Mouse (Mus musculus): Measurements from ENCODE around the gene Aff2.

The Aff2 gene

DNA sequence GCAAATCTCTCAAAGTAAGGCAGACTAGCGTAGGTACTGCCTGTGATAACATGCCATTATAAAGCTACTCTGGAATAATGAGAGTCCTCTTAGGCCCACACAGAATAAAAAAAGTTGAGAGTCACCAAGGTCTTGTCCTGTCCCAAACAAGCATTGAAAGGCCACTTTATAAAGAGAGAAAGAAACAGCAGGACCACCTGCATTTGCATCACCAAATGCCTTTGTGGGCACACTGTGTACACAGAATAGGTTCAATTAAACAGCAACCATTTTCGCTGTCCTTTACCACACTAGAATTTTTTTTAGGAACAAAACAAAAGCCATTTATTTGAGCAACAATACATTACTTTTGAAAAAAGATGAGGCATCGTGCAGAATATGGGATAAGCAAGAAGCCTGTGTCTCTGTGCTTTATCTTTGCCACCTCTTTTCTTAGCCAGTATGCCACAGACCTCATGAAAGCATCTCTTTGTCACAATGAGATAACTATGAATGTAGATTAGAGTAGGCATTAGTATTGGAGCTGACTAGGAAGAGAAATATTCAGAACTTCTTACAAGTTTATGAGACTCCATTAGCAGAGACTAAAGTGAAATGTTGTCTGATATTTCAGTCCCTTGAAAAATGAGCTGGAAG, 385.0 kb downstream of the Aff2 start:
- no peak for DNase-seq

DNA sequence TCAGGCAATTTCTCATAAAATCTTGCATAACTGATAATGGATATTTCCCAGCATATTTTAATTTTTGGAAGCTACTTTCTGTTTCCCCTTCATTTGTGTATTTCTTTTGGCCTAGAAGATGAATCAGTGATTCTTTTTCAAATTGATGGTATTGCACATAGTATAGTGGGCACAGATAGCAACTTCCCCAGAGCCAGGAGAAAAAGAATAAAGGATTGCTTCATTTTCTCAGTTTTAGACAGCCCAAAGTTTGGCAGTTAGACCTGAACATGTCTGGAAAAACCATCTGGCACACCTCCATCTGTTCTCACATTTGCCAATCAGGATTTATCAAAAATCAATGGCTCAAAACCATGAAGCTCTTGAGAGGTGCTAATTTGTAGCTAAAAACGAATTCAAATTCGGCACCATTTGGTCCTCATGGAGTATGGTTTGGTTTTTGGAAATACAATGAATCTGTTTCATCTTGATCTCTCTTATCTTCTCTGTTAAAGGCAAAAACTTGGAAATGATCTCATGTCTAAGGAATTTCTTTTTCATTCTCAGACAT, 441.9 kb downstream of the Aff2 start:
- DNase-seq = no peak

DNA sequence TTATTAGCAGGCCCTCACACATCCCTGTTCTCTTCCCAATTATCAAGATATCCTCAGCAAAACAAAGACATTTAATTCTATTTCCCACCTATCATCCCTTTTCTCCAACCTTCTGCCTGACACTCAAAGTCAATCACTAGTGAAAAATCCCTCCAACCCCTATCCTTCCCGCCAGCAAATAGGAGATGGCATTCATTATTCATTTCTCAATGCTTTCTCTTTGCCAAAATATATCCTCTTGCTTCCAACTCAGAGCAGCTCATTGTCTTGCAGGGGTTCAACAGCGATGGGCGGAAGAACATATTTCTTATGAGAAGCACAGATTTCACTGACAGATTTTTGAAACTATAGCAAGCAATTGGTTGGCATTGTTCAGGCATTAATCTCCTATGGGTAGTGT, 442.4 kb downstream of the Aff2 start:
- DNase-seq = no peak

DNA sequence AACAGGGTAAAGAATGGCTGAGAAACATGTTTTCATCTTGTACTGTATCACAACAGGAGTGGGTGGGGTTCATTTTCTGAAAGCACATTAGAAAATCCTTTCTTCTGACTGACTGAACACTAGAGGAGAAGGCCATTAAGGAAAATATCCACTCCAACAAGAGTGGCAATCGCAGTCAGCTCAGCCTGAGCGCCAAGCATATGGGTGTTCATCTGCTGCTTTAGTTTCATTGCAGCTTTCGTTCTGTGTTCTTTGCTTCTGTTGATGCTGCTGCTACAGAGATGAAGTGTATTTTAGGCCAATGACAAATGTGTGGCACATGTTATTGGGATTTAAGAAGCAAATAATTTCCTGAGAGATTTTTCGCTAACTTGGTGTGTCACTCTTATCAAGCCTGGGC, 451.7 kb downstream of the Aff2 start:
- DNase-seq = no peak

DNA sequence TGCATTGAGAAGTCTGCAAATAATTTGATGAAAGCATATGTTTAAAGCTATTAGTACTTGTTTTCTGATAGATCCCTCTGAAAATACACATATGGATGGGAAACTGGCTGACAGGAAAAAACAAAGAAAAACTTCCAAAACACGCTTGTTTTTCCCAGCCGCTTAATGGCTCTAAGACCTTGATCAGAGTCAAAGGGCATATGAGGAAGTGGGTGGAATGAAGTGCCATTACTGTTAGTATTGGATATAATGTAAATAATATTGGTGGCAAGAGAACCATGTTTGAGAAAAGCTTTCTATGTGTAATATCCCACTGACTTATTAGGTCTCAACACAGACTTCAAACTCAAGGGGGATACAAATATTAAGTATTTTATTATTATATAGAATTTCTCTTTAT, 455.0 kb downstream of the Aff2 start:
- DNase-seq = no peak

DNA sequence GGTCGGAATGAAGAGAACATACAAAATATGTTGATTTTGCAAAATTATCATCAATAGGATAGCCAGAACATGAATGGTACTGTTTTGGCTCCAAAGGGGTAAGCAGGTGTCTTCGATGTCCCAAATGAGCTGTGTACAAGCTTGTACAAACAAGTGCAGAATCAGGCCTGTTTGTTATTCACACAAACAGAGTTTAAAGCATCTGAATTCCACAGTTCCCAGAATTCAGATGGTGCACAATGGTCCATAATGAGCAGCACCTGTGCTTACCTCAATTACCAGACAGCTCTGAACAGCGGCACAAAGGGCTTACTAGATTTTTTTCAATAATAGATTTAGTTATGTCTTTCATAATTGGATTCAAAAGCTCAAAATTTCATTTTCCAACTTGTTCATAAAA, 457.6 kb downstream of the Aff2 start:
- no peak for DNase-seq

DNA sequence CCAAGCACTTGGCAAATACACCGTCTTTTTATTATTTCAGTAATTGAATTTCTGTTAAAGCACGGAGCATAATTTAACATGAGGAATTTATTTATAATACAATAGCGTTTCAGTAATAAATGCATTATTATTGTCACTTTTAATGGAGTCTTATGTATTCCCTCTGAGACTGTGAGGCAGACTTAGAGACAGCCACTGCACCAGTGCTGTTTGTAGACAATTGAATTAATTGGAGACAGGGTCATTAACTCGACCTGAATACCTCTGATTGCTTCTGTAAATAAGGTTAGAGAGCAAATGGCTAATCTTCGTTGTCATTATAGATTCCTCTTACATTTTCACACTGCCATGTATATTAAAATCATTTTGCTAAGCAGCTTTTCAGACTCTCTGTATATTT, 458.1 kb downstream of the Aff2 start:
- no peak for DNase-seq

DNA sequence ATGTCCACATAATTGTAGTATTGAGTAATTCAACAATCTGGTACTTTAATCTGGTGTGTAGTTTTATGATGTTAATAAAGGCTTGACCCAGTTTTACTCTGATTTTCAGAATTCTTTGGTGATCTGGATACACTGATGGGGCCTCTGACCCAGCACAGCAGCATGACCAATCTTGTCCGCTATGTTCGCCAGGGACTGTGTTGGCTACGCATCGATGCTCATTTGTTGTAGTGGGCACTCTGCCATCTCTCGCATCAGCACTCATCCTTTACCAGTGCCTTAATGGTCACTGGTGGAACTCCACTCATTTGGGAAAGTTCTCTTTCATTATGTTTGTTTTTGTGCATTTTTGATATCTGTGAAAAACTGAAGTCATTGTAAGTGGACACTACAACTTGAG, 507.5 kb downstream of the Aff2 start:
- no peak for DNase-seq

DNA sequence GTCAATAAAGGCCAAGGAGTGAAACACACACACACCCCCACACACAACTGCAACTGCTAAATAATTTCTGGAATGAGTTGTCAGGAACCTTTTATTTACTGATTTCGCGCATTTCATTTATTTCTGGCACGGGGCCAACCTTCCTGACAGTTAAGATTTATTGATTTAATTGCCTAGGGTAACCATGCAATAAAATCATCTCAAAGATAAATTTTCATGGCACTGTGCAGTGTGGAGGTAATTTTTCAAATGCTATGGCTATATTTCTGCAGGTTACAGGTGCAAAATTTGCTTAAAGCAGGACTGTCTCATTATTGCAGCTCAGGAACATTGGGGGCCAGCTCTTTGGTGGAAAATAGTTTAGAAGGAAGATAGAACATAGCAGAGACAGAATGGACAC, 531.6 kb downstream of the Aff2 start:
- no peak for DNase-seq

Data from cerebellum, adult 8-10 months (tissue).